Mouse (Mus musculus) E14TG2a.4 (cell line): Measurements from ENCODE around the gene Shisal2b.

ENCODE experiments used
- CTCF ChIP-seq: conservative IDR thresholded peaks from 2 replicates; pipeline ENCODE4 v1.5.1; 2014; ENCODE audit warnings: low read length
- NANOG ChIP-seq: IDR thresholded peaks from 2 replicates; pipeline ENCODE4 v1.6.1; 2014; ENCODE audit warnings: borderline replicate concordance, low read length, mixed read lengths

- TF ChIP-seq CTCF (no peak), NANOG (no peak)
Observed at GRCm38 (mm10) chr13:104894771-104895170, 31.1 kb upstream of the Shisal2b start.
